Mouse (Mus musculus) heart, embryonic 10.5 days (tissue): ENCODE measurements around the gene Iqch. TPM values are rescaled to one million over a fixed set of nuclear protein-coding genes. Genes with fewer than 3 reads are reported as not detected.
"Not testable (repeated sequence)": the region's sequence is repeated elsewhere in the genome, so short reads cannot be mapped to it uniquely, and the experiment has no call there.

Source experiments
- DNase-seq: peaks from one replicate; pipeline ENCODE4 v3.0.0-alpha.2; 2017; ENCODE audit warnings: low spot score
- H3K27ac ChIP-seq: fragments of 300-500 bp; sonication (generic); 2 replicates; pipeline ENCODE4 v1.5.1; 2016; ENCODE audit warnings: mild to moderate bottlenecking
- H3K27me3 ChIP-seq: fragments of 300-500 bp; sonication (generic); 2 replicates; pipeline ENCODE4 v1.6.1; 2016; ENCODE audit warnings: mild to moderate bottlenecking; ENCODE audit not compliant: poor library complexity, insufficient read depth, severe bottlenecking
- H3K36me3 ChIP-seq: fragments of 300-500 bp; sonication (generic); 2 replicates; pipeline ENCODE4 v1.6.1; 2016; ENCODE audit warnings: mild to moderate bottlenecking, moderate library complexity
- H3K4me1 ChIP-seq: fragments of 300-500 bp; sonication (generic); 2 replicates; pipeline ENCODE4 v1.6.1; 2016; ENCODE audit warnings: mild to moderate bottlenecking
- H3K4me3 ChIP-seq: fragments of 300-500 bp; sonication (generic); 2 replicates; pipeline ENCODE4 v1.5.1; 2016; ENCODE audit warnings: mild to moderate bottlenecking, moderate library complexity
- H3K9me3 ChIP-seq: fragments of 300-500 bp; sonication (generic); 2 replicates; pipeline ENCODE4 v1.6.1; 2016; ENCODE audit warnings: mild to moderate bottlenecking, moderate library complexity
- WGBS: fragments of 180-500 bp; shearing (Covaris S2); methylation state at CpG from one replicate; pipeline ENCODE4 v1.1.7; 2016; 5-methylcytosine and 5-hydroxymethylcytosine counted together
- polyA plus RNA-seq: library from polyadenylated mRNA; unstranded; fragments of >200 nt; fragmentation: Nextera tagmentation; extraction: Ambion mirVana; gene quantifications from 2 replicates; pipeline ENCODE4 v1.2.1, GENCODE M21; 2016

Gene Iqch
- polyA plus RNA-seq, 1 experiment from 2014 or later: not detected

GRCm38 (mm10) chr9:63572874-63573273 is 29.4 kb downstream of the Iqch start:
- H3K27ac ChIP-seq: no peak overlapping the region
- DNase-seq: no peak
- H3K4me1 ChIP-seq: peaks cover 17% of the 10 kb centered on the region
- no peak overlapping the region for H3K4me3 ChIP-seq
- no peaks in the 10 kb centered on the region; the same call in 1 of the 2 replicates for H3K27me3 ChIP-seq
- H3K9me3 ChIP-seq: no peaks in the 10 kb centered on the region
- H3K36me3 ChIP-seq: no peaks in the 10 kb centered on the region
- WGBS: 76% methylated on average over 7 of the region's 7 CpGs

GRCm38 (mm10) chr9:63571895-63572294 is 30.4 kb downstream of the Iqch start:
- Histone ChIP-seq H3K4me1 (peaks cover 17% of the 10 kb centered on the region), H3K27ac (no peak overlapping the region), H3K4me3 (no peak overlapping the region), H3K36me3 (no peaks in the 10 kb centered on the region), H3K27me3 (no peaks in the 10 kb centered on the region), H3K9me3 (no peaks in the 10 kb centered on the region)
- WGBS: 23% methylated on average over 6 of the region's 6 CpGs
- DNase-seq: no peak

- no peaks in the 10 kb centered on the region for H3K27me3 ChIP-seq
- WGBS: 20% methylated on average over 8 of the region's 8 CpGs
- no peak overlapping the region for H3K4me3 ChIP-seq
- H3K36me3 ChIP-seq: no peaks in the 10 kb centered on the region
- peaks cover 17% of the 10 kb centered on the region for H3K4me1 ChIP-seq
- no peak overlapping the region for H3K27ac ChIP-seq
- H3K9me3 ChIP-seq: no peaks in the 10 kb centered on the region
- DNase-seq: peak; percentile 79
These were observed 33.5 kb downstream of the Iqch start for GRCm38 (mm10) chr9:63568808-63569207.

GRCm38 (mm10) chr9:63568314-63568713 is 34.0 kb downstream of the Iqch start:
- 88% methylated on average over 6 of the region's 6 CpGs for WGBS
- Histone ChIP-seq H3K9me3 (no peaks in the 10 kb centered on the region), H3K27me3 (no peaks in the 10 kb centered on the region), H3K4me3 (no peak overlapping the region), H3K27ac (no peak overlapping the region), H3K4me1 (peaks cover 17% of the 10 kb centered on the region), H3K36me3 (no peaks in the 10 kb centered on the region)
- DNase-seq: no peak

GRCm38 (mm10) chr9:63563436-63563835 is 38.9 kb downstream of the Iqch start:
- 71% methylated on average over 2 of the region's 2 CpGs for WGBS
- Histone ChIP-seq H3K4me1 (peaks cover 10% of the 10 kb centered on the region), H3K27ac (no peak overlapping the region), H3K4me3 (no peak overlapping the region), H3K9me3 (no peaks in the 10 kb centered on the region), H3K36me3 (no peaks in the 10 kb centered on the region), H3K27me3 (no peaks in the 10 kb centered on the region)
- no peak for DNase-seq

GRCm38 (mm10) chr9:63561931-63562330 is 40.4 kb downstream of the Iqch start:
- Histone ChIP-seq H3K27me3 (no peaks in the 10 kb centered on the region), H3K4me3 (no peak overlapping the region), H3K27ac (no peak overlapping the region), H3K4me1 (peaks cover 5% of the 10 kb centered on the region; the same call in 1 of the 2 replicates), H3K9me3 (no peaks in the 10 kb centered on the region), H3K36me3 (no peaks in the 10 kb centered on the region)
- no peak for DNase-seq
- WGBS: 67% methylated on average over 8 of the region's 8 CpGs

- Histone ChIP-seq H3K4me3 (no peak overlapping the region), H3K4me1 (peaks cover 5% of the 10 kb centered on the region; the same call in 1 of the 2 replicates), H3K27ac (no peak overlapping the region), H3K9me3 (no peaks in the 10 kb centered on the region), H3K36me3 (no peaks in the 10 kb centered on the region), H3K27me3 (no peaks in the 10 kb centered on the region)
- no peak for DNase-seq
- WGBS: 83% methylated on average over 8 of the region's 8 CpGs
These were observed 45.4 kb downstream of the Iqch start for GRCm38 (mm10) chr9:63556933-63557332.

- H3K27ac ChIP-seq: no peak overlapping the region
- H3K9me3 ChIP-seq: no peaks in the 10 kb centered on the region
- 0 out of 2 replicates have a peak, but pooled peaks cover 3% of the 10 kb centered on the region for H3K4me1 ChIP-seq
- WGBS: 60% methylated on average over 1 of the region's 1 CpGs
- DNase-seq: no peak
- no peaks in the 10 kb centered on the region for H3K36me3 ChIP-seq
- no peaks in the 10 kb centered on the region for H3K27me3 ChIP-seq
- no peak overlapping the region for H3K4me3 ChIP-seq
These were observed 46.0 kb downstream of the Iqch start for GRCm38 (mm10) chr9:63556316-63556715.

- no peak overlapping the region for H3K27ac ChIP-seq
- no peaks in the 10 kb centered on the region for H3K36me3 ChIP-seq
- no peaks in the 10 kb centered on the region for H3K9me3 ChIP-seq
- 0 out of 2 replicates have a peak, but pooled peaks cover 3% of the 10 kb centered on the region for H3K4me1 ChIP-seq
- no peak for DNase-seq
- no peak overlapping the region for H3K4me3 ChIP-seq
- H3K27me3 ChIP-seq: no peaks in the 10 kb centered on the region
- 66% methylated on average over 3 of the region's 3 CpGs for WGBS
These were observed 46.8 kb downstream of the Iqch start for GRCm38 (mm10) chr9:63555460-63555990.

- peaks cover 13% of the 10 kb centered on the region for H3K4me1 ChIP-seq
These were observed 48.7 kb downstream of the Iqch start for GRCm38 (mm10) chr9:63553628-63554027.

GRCm38 (mm10) chr9:63550701-63551100 is 51.6 kb downstream of the Iqch start:
- not testable (repeated sequence) for H3K9me3 ChIP-seq, H3K27me3 ChIP-seq, H3K4me3 ChIP-seq, DNase-seq, H3K36me3 ChIP-seq, H3K27ac ChIP-seq
- 74% methylated on average over 6 of the region's 6 CpGs for WGBS
- peaks cover 13% of the 10 kb centered on the region for H3K4me1 ChIP-seq

More at GRCm38 (mm10) chr9:63553628-63554027, 48.7 kb downstream of the Iqch start:
- no peak overlapping the region for H3K27ac ChIP-seq
- no peak overlapping the region for H3K4me3 ChIP-seq
- no peaks in the 10 kb centered on the region for H3K9me3 ChIP-seq
- H3K27me3 ChIP-seq: no peaks in the 10 kb centered on the region
- H3K36me3 ChIP-seq: no peaks in the 10 kb centered on the region
- WGBS: 73% methylated on average over 3 of the region's 3 CpGs
- no peak for DNase-seq

- DNase-seq: peak; percentile 63
- no peak overlapping the region for H3K27ac ChIP-seq
- H3K27me3 ChIP-seq: no peaks in the 10 kb centered on the region
- H3K36me3 ChIP-seq: no peaks in the 10 kb centered on the region
- WGBS: 88% methylated on average over 5 of the region's 5 CpGs
- no peak overlapping the region for H3K4me3 ChIP-seq
- H3K9me3 ChIP-seq: no peaks in the 10 kb centered on the region
- H3K4me1 ChIP-seq: peaks cover 11% of the 10 kb centered on the region
These were observed 53.3 kb downstream of the Iqch start for GRCm38 (mm10) chr9:63548966-63549365.

GRCm38 (mm10) chr9:63541926-63542325 is 60.4 kb downstream of the Iqch start:
- 47% methylated on average over 7 of the region's 7 CpGs for WGBS
- peak; percentile 62 for DNase-seq
- no peaks in the 10 kb centered on the region for H3K9me3 ChIP-seq
- no peak overlapping the region for H3K27ac ChIP-seq
- H3K4me1 ChIP-seq: no peaks in the 10 kb centered on the region
- no peak overlapping the region for H3K4me3 ChIP-seq
- no peaks in the 10 kb centered on the region for H3K36me3 ChIP-seq
- no peaks in the 10 kb centered on the region for H3K27me3 ChIP-seq

- Histone ChIP-seq H3K27me3 (no peaks in the 10 kb centered on the region), H3K27ac (no peak overlapping the region), H3K36me3 (no peaks in the 10 kb centered on the region), H3K4me3 (no peak overlapping the region), H3K9me3 (no peaks in the 10 kb centered on the region), H3K4me1 (no peaks in the 10 kb centered on the region)
- peak; percentile 56 for DNase-seq
- 84% methylated on average over 7 of the region's 7 CpGs for WGBS
These were observed 61.0 kb downstream of the Iqch start for GRCm38 (mm10) chr9:63541301-63541700.
